Mouse (Mus musculus): ENCODE results near the gene Rps10.

GRCm38 (mm10) chr17:27656011-27656399 is 19.5 kb upstream of the Rps10 start:
- no peak for TF ChIP-seq CTCF (IDR thresholded peaks at IDR 0.05; ENCODE audit: low read depth)
- TF ChIP-seq EP300 (optimal IDR thresholded peaks at IDR 0.05) = no peak

All from stomach, postnatal 0 days (tissue).